Mouse (Mus musculus) liver, embryonic 14.5 days (tissue): ENCODE measurements around the gene Bloc1s3. TPM values are rescaled to one million over a fixed set of nuclear protein-coding genes. Genes with fewer than 3 reads are reported as not detected.

ENCODE experiments used
- ATAC-seq: fragments of 200-750 bp; cut with Nextera tagmentation; 2 replicates; pipeline ENCODE4 v1.8.0; 2017; ENCODE audit warnings: moderate number of reproducible peaks, mild to moderate bottlenecking, moderate library complexity; ENCODE audit not compliant: insufficient read depth
- DNase-seq, 3 experiments: peaks; one replicate each; pipeline ENCODE4 v3.0.0-alpha.2; 2012 to 2013; ENCODE audit warnings: low read depth in 3 of 3, low spot score in 3 of 3
- H3K27ac ChIP-seq: fragments of 300-500 bp; sonication (generic); 2 replicates; pipeline ENCODE4 v1.5.1; 2014; ENCODE audit warnings: moderate library complexity, mild to moderate bottlenecking, control low read depth, inconsistent platforms
- H3K27me3 ChIP-seq: fragments of 300-500 bp; sonication (generic); 2 replicates; pipeline ENCODE4 v1.6.1; 2014; ENCODE audit warnings: mild to moderate bottlenecking, low read length, moderate library complexity; ENCODE audit not compliant: control insufficient read depth, insufficient read depth
- H3K36me3 ChIP-seq: fragments of 300-500 bp; sonication (generic); replicated peaks from 2 replicates; pipeline ENCODE4 v1.6.1; 2014; ENCODE audit warnings: low read depth; ENCODE audit not compliant: control insufficient read depth, insufficient read depth
- H3K4me1 ChIP-seq, 2 experiments: fragments of 200-500 bp in 1 of 2; fragments of 300-500 bp in 1 of 2; sonication (generic) in 1 of 2; replicated peaks; 2 replicates each; pipeline ENCODE4 v1.6.1; 2012 to 2014; ENCODE audit warnings: antibody characterized with exemption in 1 of 2, inconsistent platforms in 1 of 2, low read length in 1 of 2; ENCODE audit not compliant: control insufficient read depth in 2 of 2, insufficient read depth in 2 of 2
- H3K4me2 ChIP-seq: fragments of 300-500 bp; sonication (generic); 2 replicates; pipeline ENCODE4 v1.6.1; 2014; ENCODE audit warnings: low read depth, mild to moderate bottlenecking, control low read depth, moderate library complexity
- H3K4me3 ChIP-seq, 2 experiments: fragments of 200-500 bp in 1 of 2; fragments of 300-500 bp in 1 of 2; sonication (generic) in 1 of 2; 2 replicates each; pipeline ENCODE4 v1.5.1; 2012 to 2014; ENCODE audit warnings: low read depth in 2 of 2, low read length in 2 of 2, mild to moderate bottlenecking in 2 of 2, control low read depth in 1 of 2, inconsistent platforms in 1 of 2, moderate library complexity in 1 of 2; ENCODE audit not compliant: insufficient read depth in 1 of 2
- H3K9ac ChIP-seq: fragments of 300-500 bp; sonication (generic); replicated peaks from 2 replicates; pipeline ENCODE4 v1.6.1; 2014; ENCODE audit warnings: mild to moderate bottlenecking, control low read depth, moderate library complexity
- H3K9me3 ChIP-seq: fragments of 300-500 bp; sonication (generic); 2 replicates; pipeline ENCODE4 v1.6.1; 2016; ENCODE audit warnings: low read length, mixed read lengths; ENCODE audit not compliant: control insufficient read depth
- CTCF ChIP-seq: IDR thresholded peaks from 2 replicates; pipeline ENCODE4 v1.5.1; 2016; ENCODE audit warnings: antibody characterized with exemption, low read depth, control low read depth
- EP300 ChIP-seq: IDR thresholded peaks from 2 replicates; pipeline ENCODE4 v1.6.1; 2016; ENCODE audit warnings: antibody characterized with exemption, low read depth
- WGBS: fragments of 180-500 bp; shearing (Covaris S2); extraction: QIAGEN DNeasy Blood & Tissue Kit; methylation state at CpG from one replicate; pipeline ENCODE4 v1.1.7; 2014; ENCODE audit not compliant: insufficient replicate concordance; 5-methylcytosine and 5-hydroxymethylcytosine counted together
- polyA plus RNA-seq, 2 experiments: library from polyadenylated mRNA; depleted of rRNA in 1 of 2; stranded (reverse) in 1 of 2; unstranded in 1 of 2; fragments of >200 nt; fragmentation: Nextera tagmentation in 1 of 2; extraction: Ambion mirVana in 1 of 2; gene quantifications; 2 replicates each; pipeline versions ENCODE4 v1.2.1 to v1.2.3; 2012 to 2014

Gene Bloc1s3
- 2.0 and 2.7 TPM in 2 replicates for polyA plus RNA-seq (2012; rRNA removed)
- polyA plus RNA-seq (2014; fragmentation: Nextera tagmentation; extraction: Ambion mirVana) = 0.39 and 0.56 TPM in 2 replicates

- Histone ChIP-seq H3K4me3 (peak within 1 kb of the TSS; percentile 76 to 98), H3K9ac (peak within 1 kb of the TSS; percentile 71), H3K9me3 (no peaks in the 10 kb centered on the region), H3K4me1 (peaks cover 7 to 13% of the 10 kb centered on the region in 2 experiments), H3K27ac (peak within 1 kb of the TSS; percentile 46), H3K4me2 (peak within 1 kb of the TSS; percentile 78), H3K36me3 (no peaks in the 10 kb centered on the region), H3K27me3 (no peaks in the 10 kb centered on the region)
- under 1% methylated on average over 56 of the region's 56 CpGs for WGBS
- DNase-seq (peak; percentile 86 to 88 (median 88)), ATAC-seq (peak; percentile 95)
- no peak for TF ChIP-seq EP300
- TF ChIP-seq CTCF = 0 out of 2 replicates have a peak, but pooled peaks have one; percentile 1
Measured at GRCm38 (mm10) chr7:19508150-19508923, at the start of gene Bloc1s3, which contains the start of gene Trappc6a. TSS of gene Bloc1s3 (minus strand) at chr7:19508367. TSS of gene Trappc6a (plus strand) at chr7:19508395.

- Histone ChIP-seq H3K4me1 (peaks cover 15 to 30% of the 10 kb centered on the region in 2 experiments), H3K27ac (no peak overlapping the region), H3K9ac (no peak overlapping the region), H3K4me3 (no peak overlapping the region), H3K4me2 (no peak overlapping the region), H3K9me3 (no peaks in the 10 kb centered on the region), H3K27me3 (no peaks in the 10 kb centered on the region), H3K36me3 (peaks cover 41% of the 10 kb centered on the region)
- no peak for ATAC-seq
- DNase-seq = no peak
- TF ChIP-seq EP300 (no peak), CTCF (no peak)
- 85% methylated on average over 2 of the region's 2 CpGs for WGBS
Measured at GRCm38 (mm10) chr7:19557086-19557485, 48.9 kb upstream of the Bloc1s3 start.

GRCm38 (mm10) chr7:19554168-19554567, 46.0 kb upstream of the Bloc1s3 start:
- no peak for TF ChIP-seq EP300
- no peak for TF ChIP-seq CTCF
- no peak overlapping the region for H3K9ac ChIP-seq
- WGBS = 100% methylated on average over 1 of the region's 1 CpGs
- DNase-seq (no peak), ATAC-seq (no peak)
- no peak overlapping the region for H3K4me2 ChIP-seq
- H3K4me3 ChIP-seq = no peak overlapping the region
- H3K9me3 ChIP-seq = no peaks in the 10 kb centered on the region
- peaks cover 41% of the 10 kb centered on the region for H3K36me3 ChIP-seq
- peaks cover 10 to 21% of the 10 kb centered on the region in 2 experiments for H3K4me1 ChIP-seq
- H3K27me3 ChIP-seq = no peaks in the 10 kb centered on the region
- no peak overlapping the region for H3K27ac ChIP-seq

GRCm38 (mm10) chr7:19552443-19552842, 44.3 kb upstream of the Bloc1s3 start:
- WGBS = 23% methylated on average over 2 of the region's 2 CpGs
- H3K9ac ChIP-seq = no peak overlapping the region
- H3K27ac ChIP-seq = no peak overlapping the region
- H3K36me3 ChIP-seq = peaks cover 33% of the 10 kb centered on the region
- no peak overlapping the region for H3K4me3 ChIP-seq
- H3K4me1 ChIP-seq = peaks cover 0 to 9% of the 10 kb centered on the region in 2 experiments; a peak in 2 of 4 replicates
- H3K9me3 ChIP-seq = no peaks in the 10 kb centered on the region
- ATAC-seq (no peak), DNase-seq (no peak)
- no peaks in the 10 kb centered on the region for H3K27me3 ChIP-seq
- H3K4me2 ChIP-seq = no peak overlapping the region
- no peak for TF ChIP-seq CTCF

GRCm38 (mm10) chr7:19551634-19552033, 43.5 kb upstream of the Bloc1s3 start:
- ATAC-seq (no peak), DNase-seq (no peak)
- peaks cover 27% of the 10 kb centered on the region; the same call in 1 of the 2 replicates for H3K36me3 ChIP-seq
- H3K4me3 ChIP-seq = no peak overlapping the region
- H3K27ac ChIP-seq = no peak overlapping the region
- H3K9ac ChIP-seq = no peak overlapping the region
- 82% methylated on average over 5 of the region's 5 CpGs for WGBS
- peaks cover 0 to 9% of the 10 kb centered on the region in 2 experiments; a peak in 3 of 4 replicates for H3K4me1 ChIP-seq
- H3K27me3 ChIP-seq = no peaks in the 10 kb centered on the region
- H3K4me2 ChIP-seq = no peak overlapping the region
- TF ChIP-seq EP300 = no peak
- TF ChIP-seq CTCF = no peak
- H3K9me3 ChIP-seq = no peaks in the 10 kb centered on the region
